Mouse (Mus musculus): ENCODE measurements at regions not wholly inside any gene's neighbourhood (a gene's known extent, or its start where the extent isn't known, plus 50 kb on each side); places are given as distances from the start of the nearest gene placed in this dataset.
A peak's percentile ranks its signal among the peaks of the same experiment; 100 is the strongest.

DNA sequence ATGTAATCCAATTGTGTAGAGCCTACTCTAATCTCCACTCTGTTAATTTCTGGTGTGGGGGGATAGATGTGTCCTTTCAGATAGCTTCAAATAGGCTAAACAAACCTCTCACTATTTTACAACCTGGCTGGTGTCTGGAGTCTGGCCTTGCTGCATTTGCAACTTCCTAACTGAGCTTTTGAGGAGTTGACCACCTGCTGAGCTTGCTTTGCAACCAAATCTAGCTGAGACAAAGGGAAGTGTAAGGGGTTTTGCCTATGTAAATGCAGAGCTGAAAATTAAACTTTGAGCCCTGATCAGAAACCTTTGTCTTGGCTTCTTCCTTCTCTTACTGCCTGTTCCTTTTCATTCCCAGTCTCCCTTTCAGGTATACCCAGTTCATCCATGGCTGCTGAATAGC lies 404.3 kb downstream of the Cetn3 start:
- DNase-seq (ENCODE audit: low read depth, low spot score) = no peak

DNA sequence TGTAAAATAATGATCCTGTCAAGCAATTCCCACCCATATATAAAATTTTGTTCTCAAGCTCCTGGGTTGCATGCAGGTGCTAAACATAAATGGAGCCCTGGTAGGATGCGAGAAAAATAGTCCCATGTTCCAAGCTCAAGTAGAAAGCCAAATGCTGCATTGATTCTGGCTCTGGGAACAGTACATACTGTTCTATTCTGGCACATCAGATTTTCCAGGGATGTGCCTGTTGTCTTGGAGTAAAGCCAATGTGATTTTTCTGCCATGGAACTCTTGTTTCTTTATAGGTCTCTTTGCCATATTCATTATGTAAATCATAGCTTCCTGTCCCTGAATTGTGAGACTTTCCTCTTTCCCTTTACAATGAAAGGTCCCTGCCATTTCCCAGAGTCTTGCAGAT lies 417.9 kb downstream of the Cetn3 start:
- peak; percentile 70 for DNase-seq (ENCODE audit: low read depth, low spot score)

DNA sequence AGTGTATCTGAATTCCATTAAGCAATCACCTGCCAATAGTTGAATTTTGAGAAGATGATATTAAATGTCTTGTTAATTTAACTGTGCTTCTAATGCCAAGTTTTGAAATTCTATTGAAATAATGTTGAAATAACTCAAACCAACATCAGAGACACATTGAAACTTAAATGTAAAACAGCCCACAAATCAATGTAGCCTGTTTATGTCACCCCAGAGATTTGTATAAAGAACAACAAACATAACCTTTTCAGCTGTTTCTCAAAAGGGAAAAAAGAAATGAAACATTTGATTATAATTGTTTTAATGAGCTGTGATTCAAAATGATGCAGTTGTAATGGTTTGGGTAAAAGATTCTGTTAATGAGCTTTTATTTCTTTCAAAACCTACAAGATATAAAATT lies 442.6 kb downstream of the Cetn3 start:
- no peak for DNase-seq (ENCODE audit: low read depth, low spot score)

DNA sequence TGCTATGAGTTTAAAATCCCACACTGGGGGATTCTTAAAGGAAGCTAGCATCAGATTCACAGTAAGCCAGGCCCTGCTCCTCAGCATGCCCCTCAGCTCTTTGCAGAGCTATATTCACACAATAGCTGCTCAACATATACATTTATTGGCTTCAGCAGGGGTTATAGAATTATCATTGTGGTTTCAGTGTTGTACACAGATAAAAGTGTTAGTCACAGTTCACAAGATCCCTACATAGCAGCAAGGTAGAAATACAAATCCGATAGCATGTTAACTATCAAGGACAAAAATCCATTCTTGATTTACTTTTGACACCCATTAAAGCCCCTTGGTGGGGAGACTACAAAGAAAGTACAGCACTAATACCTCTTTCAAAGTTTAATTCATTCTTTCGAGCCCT lies 451.0 kb downstream of the Cetn3 start:
- DNase-seq (ENCODE audit: low read depth, low spot score) = no peak

DNA sequence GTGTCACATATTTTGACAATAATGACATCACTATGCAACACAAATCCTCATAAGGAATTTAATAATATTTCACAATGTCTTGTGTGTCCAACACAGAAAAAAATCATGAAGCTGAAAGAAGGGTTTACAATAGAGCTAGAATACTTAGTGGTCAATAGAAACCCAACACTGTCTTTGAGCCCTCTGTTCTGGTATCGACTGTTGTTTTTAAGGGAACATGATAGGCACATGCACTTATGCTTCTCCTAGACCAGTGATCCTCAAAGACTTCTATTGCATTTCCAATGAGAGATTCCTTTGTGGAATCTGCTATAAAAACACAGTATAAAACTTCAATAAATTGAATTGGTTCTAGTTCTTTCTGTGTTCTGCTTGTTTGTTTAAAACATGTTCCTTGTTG lies 463.4 kb downstream of the Cetn3 start:
- DNase-seq (ENCODE audit: low read depth, low spot score) = no peak

DNA sequence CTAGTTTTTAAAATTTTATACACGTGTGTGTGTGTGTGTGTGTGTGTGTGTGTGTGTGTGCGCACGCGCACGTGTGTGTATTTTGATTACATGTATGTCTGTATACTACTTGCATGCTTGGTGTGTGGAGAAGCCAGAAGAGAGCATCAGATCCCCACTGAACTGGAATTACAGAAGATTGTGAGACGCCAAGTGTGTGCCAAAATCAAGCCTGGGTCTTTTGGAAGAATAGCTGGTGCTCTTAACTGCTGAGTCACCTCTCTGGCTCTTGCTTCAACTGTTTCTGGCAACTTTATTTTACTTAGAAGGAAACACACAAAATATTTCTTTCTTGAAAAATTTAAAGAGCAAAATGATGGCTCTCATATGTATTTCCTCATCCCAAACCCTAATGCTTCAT lies 467.5 kb downstream of the Cetn3 start:
- peak; percentile 35 for DNase-seq (ENCODE audit: low read depth, low spot score)

DNA sequence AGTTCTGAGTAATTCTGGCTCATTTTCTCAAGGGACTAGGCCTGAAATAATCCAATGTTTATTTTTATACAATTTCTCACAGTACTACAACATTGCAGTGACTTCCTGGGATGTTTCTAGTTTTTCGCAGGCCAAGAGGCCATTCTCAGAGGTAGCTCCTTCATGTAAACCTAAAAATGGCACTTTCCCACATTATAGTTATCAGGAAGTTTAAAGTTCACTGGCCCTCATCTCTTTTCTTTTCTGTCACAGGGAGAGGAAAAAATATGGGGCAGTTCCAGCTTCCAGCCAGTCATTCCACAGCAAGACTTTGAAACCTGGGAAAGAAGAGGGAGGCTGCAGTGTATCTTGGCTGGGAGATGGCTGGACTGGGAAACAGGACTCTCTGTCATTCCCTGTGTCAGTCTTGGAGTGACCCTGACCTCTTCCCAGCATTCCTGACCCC lies 475.6 kb downstream of the Cetn3 start:
- no peak for DNase-seq (ENCODE audit: low read depth, low spot score)

DNA sequence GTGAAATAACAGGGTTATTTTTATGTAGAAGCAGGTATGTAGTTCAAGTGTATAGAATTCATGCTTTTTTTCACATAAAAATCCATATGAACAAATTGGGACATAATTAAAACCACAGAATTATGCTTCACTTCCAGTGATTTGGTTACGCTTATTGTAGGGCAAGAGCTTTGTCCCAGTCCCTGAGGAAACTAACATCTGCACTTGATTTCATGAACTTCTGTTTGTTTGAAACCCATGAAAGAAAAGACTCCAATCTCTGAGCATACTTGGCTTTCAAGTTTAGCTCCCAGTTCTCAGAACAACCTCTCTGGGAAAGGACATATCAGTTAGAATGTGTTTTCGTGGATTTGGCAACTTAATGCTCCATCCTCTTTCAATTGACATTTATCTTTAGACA lies 481.4 kb downstream of the Cetn3 start:
- DNase-seq (ENCODE audit: low read depth, low spot score) = no peak

DNA sequence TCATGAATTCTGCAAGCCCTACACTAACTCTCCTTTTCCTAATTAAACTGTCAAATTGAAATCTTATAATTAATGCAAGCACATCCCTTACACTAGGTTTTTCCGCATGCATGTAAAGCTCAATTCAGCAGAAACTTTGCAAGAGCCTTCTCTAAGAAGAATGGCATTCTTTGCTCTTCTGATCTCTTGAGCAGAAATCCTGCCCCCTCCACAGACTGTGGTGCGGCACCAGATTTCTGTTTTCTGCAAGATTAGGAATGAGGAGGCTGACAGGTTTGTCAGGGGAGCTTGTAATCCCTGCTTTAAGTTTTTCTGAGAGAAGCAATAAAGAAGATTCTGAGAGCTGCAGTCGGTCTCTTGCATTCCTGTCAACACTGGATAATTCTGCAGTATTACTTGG lies 482.3 kb downstream of the Cetn3 start:
- DNase-seq (ENCODE audit: low read depth, low spot score) = peak; percentile 42

DNA sequence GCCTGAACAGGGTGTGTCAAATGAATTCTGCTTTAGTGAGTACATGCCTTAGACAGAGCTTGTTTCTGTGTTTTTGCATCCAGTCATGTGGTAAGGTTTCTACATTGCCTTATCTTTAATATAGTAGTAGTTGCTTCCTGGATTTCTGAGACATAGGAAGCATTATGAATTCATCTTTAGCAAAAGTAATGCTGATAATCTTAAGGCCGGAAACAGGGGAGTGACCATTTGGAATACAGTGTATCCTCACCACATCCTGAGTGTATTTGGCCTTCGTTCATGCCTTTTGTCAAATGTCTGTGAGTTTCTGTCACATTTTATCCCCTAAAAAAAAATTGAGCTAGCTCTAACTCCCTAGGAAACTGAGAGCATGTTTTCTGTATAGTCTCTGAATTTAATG lies 482.9 kb downstream of the Cetn3 start:
- no peak for DNase-seq (ENCODE audit: low read depth, low spot score)

DNA sequence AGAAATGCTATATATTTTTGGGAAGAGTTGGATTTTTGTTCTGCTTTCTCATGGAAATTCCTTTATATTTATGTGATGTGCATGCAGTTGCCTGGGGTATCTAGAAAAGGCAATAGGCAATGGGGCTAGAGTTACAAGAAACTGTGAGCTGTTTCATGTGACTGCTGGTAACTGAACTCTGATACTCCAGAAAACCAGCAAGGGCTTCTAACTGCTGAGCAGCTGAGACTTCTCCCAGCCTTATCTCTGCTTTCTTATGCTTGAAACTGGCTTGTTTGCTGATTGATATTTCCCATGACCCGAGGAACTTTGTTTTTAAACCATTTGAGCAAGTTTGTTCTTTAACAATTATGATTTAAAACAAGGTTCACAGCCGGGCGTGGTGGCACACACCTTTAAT lies 491.9 kb downstream of the Cetn3 start:
- DNase-seq (ENCODE audit: low read depth, low spot score) = no peak

DNA sequence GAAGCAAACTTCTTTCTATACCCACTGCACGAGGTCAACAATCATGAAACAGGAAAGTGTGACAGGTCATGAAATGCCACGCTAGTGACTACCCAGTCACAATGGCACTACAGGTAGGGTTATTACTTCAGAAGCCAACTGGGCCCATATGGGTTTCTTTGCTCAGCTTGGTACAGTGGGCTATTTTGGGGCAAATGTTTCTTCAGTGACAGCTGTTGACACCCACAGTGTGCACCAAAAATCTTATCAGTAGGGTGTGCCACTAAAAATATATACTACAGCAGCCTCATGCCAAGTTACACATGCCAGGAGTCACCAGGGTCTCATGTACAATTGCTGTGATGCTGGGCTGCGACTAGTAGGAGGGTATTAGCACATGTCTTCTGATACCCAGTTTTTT lies 493.1 kb downstream of the Cetn3 start:
- DNase-seq (ENCODE audit: low read depth, low spot score) = peak; percentile 56

DNA sequence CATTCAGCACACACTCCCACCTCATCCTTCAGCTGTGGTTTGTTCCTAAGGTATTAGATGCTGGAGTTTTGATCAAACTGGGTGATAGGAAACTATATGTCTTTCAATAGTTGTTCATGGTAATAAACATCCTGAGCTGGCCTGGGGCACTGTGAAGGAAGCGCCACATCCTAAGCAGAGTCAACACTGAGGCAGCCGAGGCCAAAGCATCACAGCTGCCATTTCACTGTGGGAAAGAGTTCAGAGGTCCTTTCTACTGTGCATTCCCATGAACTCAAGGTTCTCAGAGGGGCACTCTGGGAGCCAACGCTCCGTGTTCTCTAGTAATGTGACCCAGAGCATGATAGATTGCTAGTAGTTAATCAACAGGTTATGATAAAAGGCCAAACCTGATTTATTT lies 497.9 kb downstream of the Cetn3 start:
- DNase-seq (ENCODE audit: low read depth, low spot score) = no peak

DNA sequence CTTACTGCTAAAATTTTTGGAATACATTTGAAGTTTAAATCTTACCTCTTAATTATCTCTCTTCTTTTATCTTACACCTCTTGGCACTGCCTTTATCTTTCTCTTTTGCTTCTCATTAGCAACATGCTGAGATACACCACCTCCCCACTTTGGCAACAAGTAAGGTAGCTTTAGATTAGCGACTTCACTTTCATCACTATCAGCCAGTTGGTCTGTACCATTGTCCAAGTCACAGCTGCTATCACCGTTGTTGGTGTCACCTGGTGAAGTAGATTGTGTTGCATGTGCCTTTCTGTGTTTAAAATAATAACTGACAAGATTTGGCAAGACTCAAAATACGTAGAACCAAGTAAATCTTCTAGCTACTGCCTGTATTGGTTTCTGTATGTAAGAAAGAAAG lies 513.0 kb downstream of the Cetn3 start:
- DNase-seq (ENCODE audit: low read depth, low spot score) = no peak

DNA sequence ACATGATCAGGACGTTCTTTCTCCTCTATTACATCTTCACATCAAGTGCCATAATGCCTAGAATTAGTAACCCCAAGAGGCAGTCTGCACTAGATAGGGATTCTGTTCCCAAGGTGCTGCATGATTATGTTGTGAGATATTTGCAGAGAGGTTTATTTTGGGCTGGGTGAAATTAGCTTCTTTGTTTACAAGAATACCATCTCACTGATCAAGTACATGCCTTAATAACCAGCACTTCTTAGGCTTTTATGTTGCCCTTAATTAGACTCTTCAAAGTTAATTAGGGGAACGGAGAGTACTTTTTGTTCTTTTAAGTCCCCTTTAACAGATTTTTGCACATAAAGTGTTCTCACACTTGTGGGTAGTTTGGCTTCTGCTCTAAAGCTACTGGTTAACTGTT lies 521.4 kb downstream of the Cetn3 start:
- DNase-seq (ENCODE audit: low read depth, low spot score) = peak; percentile 56

DNA sequence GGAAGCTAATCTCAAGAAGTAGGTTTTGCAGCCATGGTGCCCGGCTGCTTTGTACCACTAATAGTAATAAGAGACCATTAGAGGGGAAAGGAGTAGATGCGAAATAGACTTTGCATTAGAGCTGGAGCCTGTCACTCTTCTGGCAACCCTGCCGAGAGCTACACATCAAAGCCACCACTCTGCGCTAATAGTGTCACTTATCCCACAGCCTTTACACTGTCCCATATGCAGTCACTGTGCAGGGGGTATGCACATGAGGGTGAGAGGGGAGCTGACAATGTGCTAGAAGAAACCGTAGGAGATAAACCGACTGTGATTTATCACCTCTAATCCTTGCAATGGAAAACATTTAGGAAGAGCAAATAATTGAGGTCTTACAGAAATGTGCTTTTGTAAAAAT lies 522.2 kb downstream of the Cetn3 start:
- DNase-seq (ENCODE audit: low read depth, low spot score) = no peak

DNA sequence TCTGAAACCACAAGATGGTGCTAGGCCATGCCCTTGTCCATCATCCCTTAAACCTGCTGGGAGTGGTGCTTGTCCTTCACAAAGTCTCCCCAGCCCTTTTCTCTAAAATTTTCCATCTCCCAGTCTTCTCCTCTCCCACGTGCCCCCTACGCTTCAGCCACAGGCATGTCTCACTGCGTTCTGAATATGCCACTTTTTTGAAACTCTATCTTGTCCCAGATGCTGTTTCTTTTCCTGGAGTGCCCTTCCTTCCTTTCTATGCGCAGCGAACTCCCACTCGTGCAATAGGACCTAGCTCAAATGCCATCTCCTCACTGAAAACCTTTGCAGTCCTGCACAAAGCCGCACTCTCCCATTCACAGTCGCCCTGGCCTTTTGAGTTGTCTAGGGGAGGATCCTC lies 525.5 kb downstream of the Cetn3 start:
- peak; percentile 89 for DNase-seq (ENCODE audit: low read depth, low spot score)

DNA sequence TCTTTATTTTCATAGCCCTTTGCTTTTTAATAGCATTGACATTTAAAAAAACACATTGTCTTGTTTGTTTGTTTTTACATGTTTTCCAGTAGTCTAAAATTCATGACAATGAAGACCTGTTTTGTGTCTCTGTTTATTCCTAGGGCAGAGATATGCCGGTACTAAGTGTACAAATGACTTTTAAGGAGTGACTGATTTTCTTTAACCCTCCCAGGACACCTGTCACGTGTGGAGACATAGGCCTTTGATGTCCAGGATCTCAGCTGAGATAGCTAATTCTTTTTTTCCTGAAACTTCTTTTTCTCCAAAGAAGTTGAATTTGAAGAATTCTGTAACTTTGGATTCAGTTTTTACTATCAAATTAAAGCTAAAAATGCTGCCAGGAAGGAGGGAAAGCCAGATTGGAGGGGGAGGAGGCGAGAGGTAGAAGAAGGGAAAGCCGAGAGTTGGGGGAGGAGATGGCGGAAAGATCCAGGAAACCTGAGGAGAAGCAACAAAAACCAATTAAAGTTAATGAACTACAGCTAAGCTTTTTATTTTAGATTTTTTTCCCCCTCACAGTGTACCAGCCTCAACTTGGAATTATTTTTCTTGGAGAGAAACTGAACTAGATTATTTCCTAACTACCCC lies 533.8 kb downstream of the Cetn3 start:
- DNase-seq (ENCODE audit: low read depth, low spot score) = peak; percentile 88

DNA sequence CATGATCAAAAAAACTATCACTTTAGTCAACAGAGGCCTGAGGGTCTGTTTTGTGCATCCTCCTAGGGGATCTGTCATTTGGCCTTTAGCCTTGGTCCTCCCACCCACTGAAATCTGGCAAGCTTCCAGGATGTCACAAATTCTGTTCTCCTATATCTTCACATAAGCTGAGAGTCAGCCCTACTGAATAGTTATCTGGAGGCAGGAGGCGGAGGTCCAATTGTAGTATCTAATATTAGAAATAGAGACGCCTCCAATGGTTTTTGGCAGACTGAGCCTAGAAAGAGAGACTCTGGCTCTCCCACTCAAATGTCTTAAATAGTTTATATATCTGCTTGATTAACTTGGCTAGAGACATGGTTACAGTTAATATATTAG lies 534.3 kb downstream of the Cetn3 start:
- DNase-seq (ENCODE audit: low read depth, low spot score) = peak; percentile 72

DNA sequence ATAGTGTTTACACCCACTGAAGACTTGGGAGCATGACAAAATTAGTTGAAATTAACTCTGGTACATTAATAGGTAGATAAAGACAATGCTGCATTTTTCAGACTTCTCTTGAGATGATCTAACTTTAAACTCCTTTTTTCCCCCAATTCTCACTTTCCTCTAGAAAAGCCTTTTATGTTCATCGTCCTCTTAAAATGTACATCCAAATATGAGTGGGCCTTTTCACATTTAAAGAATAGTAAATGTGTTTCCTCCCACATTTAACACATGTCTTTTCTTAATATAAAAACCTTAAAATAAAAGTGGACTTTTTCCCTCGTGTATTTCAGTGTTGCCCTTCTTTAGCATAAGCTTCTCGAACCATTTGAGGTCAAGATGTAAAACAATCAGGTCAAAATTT lies 535.5 kb downstream of the Cetn3 start:
- peak; percentile 56 for DNase-seq (ENCODE audit: low read depth, low spot score)

DNA sequence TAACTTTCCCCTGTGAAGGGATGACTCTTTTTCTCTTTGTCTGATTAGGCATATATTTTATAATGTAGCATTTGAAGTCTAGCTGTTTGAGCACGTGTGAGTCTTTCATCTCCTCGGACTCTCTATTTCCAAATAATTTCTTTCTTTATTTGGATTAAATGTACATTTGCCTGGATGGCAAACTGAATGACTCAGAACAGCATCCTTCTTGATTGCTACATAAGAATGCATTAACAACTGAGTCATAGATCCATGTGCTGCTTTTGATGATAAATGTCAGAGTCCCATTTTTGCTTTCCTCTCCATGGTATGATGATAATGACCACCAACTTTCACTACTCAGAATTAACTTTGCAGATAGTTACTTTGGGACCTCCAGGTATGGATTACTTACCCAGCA lies 571.5 kb downstream of the Cetn3 start:
- DNase-seq (ENCODE audit: low read depth, low spot score) = peak; percentile 26

DNA sequence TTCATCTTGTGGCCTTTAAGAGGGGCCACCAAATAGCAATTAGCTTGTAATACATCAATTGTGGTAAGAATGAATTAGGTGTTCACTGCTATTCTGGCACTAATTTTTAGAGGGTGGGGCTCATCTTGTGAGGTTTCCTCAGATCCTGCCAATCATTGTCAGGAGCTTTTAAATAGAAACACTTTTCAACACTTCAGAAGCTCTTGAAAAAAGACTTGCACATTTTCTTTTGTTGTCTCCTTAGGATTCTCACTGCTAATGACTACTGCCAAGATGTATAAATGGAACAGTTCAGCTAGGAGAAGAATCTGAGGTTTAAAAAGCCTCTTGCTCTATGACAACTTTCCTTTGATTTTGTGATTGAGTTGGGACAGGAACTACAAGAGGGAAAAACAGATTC lies 572.4 kb downstream of the Cetn3 start:
- peak; percentile 38 for DNase-seq (ENCODE audit: low read depth, low spot score)

DNA sequence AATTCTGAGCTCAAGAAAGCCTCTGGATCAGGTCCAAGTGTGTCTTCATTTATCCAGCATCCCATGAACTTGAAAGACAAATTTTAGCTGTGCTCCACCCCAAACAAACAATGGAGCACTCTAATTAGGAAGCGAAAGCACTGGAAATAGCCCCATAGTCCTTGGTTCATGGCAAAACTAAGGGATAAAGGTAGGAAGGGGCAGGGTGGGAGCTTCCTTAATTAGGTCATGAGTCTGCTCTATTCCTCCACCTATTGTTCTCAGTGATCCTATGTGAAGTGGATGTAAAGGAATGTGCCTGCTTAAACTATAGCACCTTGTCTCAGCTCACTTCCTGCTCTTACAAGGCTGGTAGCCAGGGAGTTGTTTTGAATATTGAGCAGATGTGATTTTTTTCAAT lies 576.6 kb downstream of the Cetn3 start:
- no peak for DNase-seq (ENCODE audit: low read depth, low spot score)

DNA sequence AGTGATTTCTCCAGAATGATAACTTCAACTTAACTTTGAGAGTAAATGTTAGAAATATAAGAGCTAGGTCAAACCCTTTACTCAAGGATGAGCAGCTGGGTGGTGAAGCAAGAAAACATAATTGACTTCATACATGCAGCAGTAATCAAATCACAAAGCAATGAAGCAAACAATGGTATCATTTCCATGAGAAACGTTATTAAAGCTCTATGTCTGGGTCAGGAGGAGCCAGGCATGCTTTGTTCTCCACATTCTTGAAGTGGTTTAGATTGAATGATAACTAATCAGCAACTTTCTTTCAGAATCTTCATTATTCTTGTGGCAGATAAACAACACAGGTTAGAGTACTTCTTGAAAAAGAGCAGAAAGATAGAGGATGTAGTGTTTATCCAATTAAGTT lies 577.8 kb downstream of the Cetn3 start:
- DNase-seq (ENCODE audit: low read depth, low spot score) = no peak

All from brain, adult 2 months (tissue).